Mouse (Mus musculus) telencephalon, adult 2 months (tissue): ENCODE results near the gene Sec14l3.

ENCODE experiments used
- DNase-seq: peaks from one replicate; pipeline ENCODE4 v3.0.0-alpha.2; 2011; ENCODE audit warnings: low read depth, low spot score

The Sec14l3 gene

GRCm38 (mm10) chr11:4060866-4061575 lies 3.6 kb upstream of the Sec14l3 start:
- DNase-seq, result peak; percentile 43

GRCm38 (mm10) chr11:4062523-4062922 lies 2.1 kb upstream of the Sec14l3 start:
- no peak for DNase-seq

- no peak for DNase-seq
Measured at GRCm38 (mm10) chr11:4062981-4063380, 1.7 kb upstream of the Sec14l3 start.

- DNase-seq, result no peak
Measured at GRCm38 (mm10) chr11:4069664-4070063, 5.0 kb downstream of the Sec14l3 start.

GRCm38 (mm10) chr11:4076633-4077032 lies 12.0 kb downstream of the Sec14l3 start:
- no peak for DNase-seq

- DNase-seq, result no peak
Measured at GRCm38 (mm10) chr11:4078267-4078933, 13.8 kb downstream of the Sec14l3 start.

GRCm38 (mm10) chr11:4080219-4080618 lies 15.6 kb downstream of the Sec14l3 start:
- no peak for DNase-seq

GRCm38 (mm10) chr11:4083316-4084078 lies 18.9 kb downstream of the Sec14l3 start:
- no peak for DNase-seq

GRCm38 (mm10) chr11:4086246-4086645 lies 21.6 kb downstream of the Sec14l3 start:
- no peak for DNase-seq

GRCm38 (mm10) chr11:4087267-4087666 lies 22.6 kb downstream of the Sec14l3 start:
- peak; percentile 78 for DNase-seq

- DNase-seq, result no peak
Measured at GRCm38 (mm10) chr11:4093459-4094377, 29.1 kb downstream of the Sec14l3 start.

GRCm38 (mm10) chr11:4094378-4095170 lies 29.9 kb downstream of the Sec14l3 start:
- peak; percentile 76 for DNase-seq

GRCm38 (mm10) chr11:4095171-4096053 lies 30.8 kb downstream of the Sec14l3 start, which contains the start of gene Mtfp1:
Mtfp1 (minus strand) TSS chr11:4095445.
- no peak for DNase-seq

GRCm38 (mm10) chr11:4096054-4096984 lies 31.7 kb downstream of the Sec14l3 start:
- DNase-seq, result peak; percentile 99

- DNase-seq, result no peak
Measured at GRCm38 (mm10) chr11:4097091-4097621, 32.5 kb downstream of the Sec14l3 start.

- DNase-seq, result no peak
Measured at GRCm38 (mm10) chr11:4098120-4098519, 33.5 kb downstream of the Sec14l3 start.

- no peak for DNase-seq
Measured at GRCm38 (mm10) chr11:4098816-4099215, 34.2 kb downstream of the Sec14l3 start.

- no peak for DNase-seq
Measured at GRCm38 (mm10) chr11:4099447-4099846, 34.8 kb downstream of the Sec14l3 start.
